Mouse (Mus musculus): ENCODE results near the gene Cfap46.

Cfap46 gene

DNA sequence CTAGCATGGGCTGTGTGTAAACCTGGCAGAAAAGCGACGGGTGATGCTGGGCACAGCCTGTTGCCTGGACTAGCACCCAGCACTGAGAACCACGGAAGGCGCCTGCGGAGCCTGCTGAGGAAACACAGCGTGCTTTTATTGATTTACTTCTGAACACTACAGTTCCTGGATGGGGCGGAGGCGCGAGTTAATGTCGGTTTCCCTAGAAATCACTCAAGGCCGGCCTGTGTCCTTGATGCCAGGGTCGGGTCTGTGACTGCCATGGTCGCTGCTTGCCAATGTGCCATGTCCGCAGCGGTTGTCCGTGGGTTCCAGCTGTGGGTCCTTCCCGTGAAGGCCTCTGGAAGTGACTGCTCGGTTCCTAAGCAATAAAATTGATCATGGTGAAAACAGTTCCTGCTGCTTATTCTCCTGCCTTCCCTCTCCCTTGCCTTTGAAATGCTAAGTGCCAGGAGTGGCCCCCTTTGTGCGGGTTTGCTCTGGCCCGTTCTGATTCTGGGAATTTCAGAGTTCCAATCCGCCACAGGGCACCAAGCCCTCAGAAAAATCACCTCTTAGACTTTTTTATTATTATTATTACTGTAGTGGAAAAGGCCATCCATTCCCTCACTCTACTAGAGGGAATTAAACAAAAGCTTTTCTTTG is 104.2 kb downstream of the Cfap46 start:
- no peak for DNase-seq (ENCODE audit: low spot score)

DNA sequence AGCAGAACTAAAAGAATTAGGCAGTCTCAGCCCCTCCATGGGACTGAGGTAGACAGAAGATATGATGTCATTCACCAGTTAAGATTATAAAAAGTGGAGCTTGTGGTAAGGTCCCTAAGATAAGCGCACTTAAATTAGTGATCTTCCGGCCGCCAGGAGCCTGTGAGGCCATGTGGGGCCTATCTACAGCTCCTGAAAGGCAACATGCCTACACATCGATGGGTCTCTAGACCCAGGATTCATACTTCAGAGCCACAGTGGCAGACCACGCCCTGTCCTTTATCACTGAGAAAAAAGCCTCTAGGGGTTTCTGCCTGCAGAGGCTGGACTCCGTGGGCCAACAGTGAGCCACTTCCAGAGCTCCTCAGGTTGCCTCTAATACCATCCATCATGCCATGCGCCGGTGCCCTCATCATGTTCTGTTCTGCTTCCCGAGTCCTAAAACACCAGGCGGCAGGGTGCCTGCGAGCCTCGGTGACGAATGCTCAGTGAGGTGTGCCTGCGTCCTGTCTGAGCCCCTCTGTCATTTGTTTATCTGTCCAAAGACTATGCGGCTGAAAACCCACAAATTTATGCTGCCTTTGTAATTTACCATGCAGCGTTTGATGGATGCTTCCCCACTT is 107.4 kb downstream of the Cfap46 start:
- no peak for DNase-seq (ENCODE audit: low spot score)

DNA sequence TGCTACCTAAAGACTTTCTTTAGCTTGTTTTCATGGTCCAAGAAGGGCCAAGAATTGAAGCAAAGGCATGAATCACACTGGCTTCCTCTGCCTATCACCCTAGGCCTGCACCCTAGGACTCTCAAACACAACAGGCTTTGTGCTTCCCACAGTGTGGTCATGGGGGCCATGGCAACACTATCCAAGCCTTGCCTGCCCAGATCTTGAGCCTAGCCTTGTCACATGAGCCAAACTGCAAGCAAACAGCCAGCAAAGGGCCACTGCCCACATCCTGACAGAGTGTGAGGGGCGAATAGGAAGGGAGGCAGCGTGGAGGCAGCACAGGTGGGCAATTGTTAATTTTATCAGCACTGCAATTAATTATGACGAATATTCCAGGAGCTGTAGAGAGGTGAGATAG is 111.0 kb downstream of the Cfap46 start:
- no peak for DNase-seq (ENCODE audit: low spot score)

DNA sequence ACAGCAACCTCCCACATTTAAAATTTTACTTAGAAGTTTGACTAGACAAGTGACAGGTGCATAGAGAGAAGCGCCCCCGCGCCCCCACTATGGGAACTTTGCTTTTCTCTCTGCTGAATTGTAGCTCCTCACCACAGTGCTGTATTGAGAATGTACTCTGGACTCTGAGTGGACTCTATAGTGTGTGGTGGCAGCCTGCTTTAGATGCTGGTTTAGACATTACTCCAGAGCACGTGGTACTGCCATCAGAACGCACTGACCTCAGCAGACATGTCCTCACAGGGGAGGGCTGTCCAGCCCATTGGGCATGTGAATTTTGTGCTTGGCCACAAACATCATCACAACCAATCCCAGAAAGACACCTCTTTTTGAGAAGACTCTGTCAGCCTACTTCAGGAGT is 112.8 kb downstream of the Cfap46 start:
- no peak for DNase-seq (ENCODE audit: low spot score)

DNA sequence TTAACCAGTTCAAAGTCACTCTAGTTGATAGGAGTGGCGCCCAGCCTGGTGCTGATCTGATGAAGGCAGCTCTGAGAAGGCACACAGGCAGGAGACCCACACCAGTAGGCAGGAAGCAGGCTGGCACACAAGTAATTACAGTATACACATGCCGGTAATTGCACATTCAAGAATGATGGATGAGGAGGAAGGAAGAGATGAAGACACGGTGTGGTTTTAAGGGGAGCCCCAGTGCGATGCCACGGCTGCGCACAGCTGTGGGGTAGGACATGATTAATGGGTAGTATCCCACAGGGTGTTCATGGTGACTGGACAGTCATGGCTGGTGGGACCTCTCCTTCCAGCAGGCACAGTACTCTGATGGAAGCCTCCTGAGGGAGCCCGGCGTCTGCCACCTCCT is 117.1 kb downstream of the Cfap46 start:
- DNase-seq (ENCODE audit: low spot score): no peak

DNA sequence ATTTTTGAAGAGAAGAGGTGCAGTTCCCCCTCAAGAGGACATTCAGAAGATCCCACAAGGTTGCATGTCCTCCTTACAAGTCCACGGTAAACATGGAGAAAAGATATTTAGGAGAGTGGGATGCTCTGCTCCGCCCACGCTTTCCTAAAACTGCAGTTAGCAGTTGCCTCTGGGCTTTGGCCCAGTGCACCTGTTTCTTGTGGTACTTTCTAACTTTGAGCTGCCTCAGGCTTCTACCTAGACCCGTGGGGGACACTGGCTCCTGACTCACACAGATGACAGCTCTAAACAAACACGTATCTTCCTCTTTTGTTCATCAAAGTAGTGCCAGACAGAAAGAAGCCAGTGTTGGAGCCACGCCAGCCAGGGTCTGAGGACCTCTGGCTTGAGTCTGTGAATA is 117.6 kb downstream of the Cfap46 start:
- DNase-seq (ENCODE audit: low spot score): no peak

DNA sequence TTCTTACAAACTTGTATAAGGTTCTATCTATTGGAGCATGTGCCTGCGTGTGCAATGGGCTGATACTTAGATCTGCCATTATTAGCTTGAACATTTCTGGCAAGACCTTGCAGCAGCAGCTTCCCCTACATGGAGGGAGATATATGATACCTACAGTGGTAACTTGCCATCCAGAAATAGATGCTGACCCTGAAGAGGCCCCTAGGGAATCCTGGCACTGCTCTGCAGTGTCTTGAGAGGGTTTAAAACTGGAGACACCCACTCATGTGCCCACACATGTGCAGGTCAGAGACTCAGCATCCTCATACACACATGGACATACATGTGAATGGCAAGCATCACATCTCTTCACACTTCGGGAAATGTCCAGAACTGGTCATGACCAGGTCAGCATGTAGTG is 119.5 kb downstream of the Cfap46 start:
- no peak for DNase-seq (ENCODE audit: low spot score)

DNA sequence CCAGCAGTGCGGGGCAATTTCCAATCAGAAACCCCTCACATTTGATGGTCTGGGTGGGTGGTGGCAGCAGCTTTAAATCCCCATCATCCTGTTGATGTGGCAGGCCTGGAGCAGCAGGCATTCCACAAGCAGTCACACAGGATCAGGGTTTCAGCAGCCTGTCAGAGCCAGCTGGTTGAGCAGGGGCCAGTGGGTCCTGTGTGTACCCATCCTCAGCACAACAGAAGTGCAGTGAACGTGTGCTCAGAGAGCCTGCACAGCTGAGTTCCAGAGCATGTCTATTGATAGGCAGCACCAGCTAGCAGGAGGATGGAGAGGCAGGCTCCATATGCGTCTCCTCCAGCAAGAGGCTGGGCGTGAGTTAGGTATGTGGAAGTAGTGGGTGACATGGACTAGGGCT is 120.2 kb downstream of the Cfap46 start:
- DNase-seq (ENCODE audit: low spot score): no peak

DNA sequence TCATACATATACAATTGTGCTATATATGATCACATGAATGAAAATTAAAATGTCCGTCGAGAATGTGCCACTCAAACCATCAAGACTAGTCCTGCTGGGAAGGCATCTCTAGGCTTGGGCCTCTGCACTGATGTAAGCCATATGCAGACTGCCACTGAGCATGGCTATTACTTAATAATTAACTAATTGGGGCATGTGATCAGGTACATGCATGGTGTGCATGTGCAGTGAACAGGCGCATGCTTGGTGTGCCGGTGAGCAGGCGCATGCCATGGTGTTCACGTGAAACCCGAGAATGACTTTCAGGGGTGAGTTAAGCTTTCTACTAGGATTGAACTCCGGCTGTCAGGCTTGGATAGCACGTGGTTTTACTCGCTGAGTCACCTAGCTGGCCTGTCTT is 124.0 kb downstream of the Cfap46 start:
- DNase-seq (ENCODE audit: low spot score): no peak

DNA sequence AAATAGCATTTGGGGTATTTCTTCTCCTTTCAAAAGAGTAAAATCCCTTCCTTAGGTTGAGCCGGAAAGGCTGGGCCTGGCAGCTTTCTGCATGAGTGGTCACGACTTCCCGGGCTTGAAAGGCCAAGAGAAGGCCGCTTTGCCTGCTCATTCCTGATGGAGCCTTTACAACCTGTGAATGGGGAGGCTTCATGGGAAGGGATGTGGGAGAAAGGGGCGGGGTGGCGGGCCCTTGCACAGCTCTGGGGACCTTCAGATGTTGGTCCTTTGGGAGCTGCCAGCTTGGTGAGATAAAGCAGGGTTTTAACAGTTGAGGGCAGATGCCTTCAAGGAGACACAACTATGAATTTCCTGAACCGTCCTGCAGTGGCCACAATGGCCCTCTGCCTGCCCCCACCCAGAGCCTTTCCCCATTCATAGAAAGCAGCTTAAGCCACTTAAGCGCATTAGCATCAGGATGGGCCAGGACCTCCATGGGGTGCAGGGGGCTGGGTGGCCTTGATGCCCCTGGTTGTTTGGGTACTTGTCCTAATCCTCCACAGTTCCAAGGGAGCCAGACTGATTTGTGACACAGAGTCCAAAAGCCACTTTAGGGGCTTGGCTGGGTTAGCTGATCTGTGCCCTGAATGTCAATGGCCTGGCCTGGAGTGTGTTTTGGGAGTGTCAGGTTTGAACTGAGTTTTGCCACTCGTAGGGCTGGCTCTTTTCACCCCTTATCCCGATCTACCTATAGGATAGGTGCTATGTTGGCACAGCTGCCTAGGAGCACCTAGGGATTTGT is 126.7 kb downstream of the Cfap46 start:
- no peak for DNase-seq (ENCODE audit: low spot score)

DNA sequence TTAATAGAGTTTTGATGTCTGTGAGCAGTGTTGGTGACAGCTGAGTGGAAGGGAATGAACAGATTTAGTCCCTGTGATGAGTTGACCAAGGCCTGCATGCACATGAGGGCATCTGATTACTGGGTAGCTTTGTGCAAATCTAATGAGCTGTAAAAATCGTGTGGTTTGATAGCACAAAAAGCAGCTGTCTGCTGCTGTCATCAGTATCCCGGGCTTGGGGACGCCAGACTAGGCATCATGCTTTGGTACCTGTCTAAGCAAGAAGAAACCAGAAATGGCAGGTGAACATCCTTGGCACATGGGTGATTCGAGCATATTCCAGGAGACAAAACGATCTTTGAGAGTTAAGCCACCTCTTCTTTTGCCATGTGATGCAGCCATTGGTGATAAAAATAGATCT is 127.3 kb downstream of the Cfap46 start:
- no peak for DNase-seq (ENCODE audit: low spot score)

DNA sequence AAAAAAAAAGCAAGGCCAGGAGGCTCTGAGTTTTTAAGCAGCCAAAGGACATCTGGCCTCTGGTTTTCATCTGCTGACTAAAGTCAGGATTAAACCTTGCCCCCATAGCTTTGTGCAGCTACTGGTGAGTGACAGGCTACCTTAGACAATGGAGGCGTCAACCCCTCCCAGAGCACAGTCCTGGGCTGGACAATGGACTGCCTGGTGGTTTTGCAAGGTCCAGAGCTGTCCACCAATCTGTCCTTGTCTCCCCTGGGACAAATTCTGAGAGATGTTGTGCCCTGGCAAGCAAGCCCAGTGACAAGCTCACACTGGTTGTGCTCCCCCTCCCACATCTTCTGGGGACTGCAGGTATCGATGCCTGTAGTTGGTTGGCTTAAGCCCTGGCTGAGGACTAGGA is 132.1 kb downstream of the Cfap46 start:
- no peak for DNase-seq (ENCODE audit: low spot score)

All from testis, postnatal 14 days (tissue).